Mouse (Mus musculus): Measurements from ENCODE around the gene Tnnt3.

Gene Tnnt3

GRCm38 (mm10) chr7:142545967-142546366, 47.3 kb downstream of the Tnnt3 start:
- DNase-seq = no peak

DNA sequence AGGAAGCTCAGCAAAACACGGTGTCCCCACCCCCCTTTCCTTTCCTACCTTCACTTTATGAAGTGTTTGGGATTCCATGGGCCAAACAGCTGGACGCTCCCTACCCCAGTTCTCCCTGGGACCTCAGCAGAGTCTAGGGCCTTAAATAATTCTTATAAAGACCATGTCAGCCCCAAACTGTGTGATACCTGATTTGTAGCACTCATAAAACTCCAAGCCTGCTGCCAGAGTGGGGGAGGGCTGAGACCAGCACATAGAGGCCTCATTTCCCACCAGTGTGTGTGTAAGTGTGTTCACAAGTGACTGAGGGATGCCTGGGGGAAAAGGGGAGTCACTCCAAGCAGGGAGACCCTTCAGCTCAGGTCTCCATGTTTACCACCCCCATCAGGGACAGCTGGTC, 49.2 kb downstream of the Tnnt3 start:
- no peak for DNase-seq

DNA sequence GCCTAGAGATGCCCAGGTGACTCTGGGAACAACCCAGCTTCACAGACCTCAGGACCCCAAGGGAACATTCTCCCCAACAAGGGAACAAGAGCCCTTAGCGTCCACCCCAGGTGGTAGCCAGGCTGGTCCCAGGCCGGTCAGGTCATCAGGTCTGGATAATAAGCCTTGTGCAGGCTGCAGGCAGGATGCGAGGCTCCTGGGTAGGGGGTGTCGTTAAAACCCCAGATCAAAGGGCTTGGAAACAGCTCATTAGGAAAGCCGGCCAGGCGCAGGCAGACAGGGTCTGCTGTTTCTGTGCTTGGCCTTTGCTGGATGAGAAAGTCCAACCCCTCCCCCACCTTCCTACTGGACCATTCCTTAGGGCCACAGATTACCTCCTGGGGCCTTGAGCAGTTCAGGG, 50.1 kb downstream of the Tnnt3 start:
- no peak for DNase-seq

DNA sequence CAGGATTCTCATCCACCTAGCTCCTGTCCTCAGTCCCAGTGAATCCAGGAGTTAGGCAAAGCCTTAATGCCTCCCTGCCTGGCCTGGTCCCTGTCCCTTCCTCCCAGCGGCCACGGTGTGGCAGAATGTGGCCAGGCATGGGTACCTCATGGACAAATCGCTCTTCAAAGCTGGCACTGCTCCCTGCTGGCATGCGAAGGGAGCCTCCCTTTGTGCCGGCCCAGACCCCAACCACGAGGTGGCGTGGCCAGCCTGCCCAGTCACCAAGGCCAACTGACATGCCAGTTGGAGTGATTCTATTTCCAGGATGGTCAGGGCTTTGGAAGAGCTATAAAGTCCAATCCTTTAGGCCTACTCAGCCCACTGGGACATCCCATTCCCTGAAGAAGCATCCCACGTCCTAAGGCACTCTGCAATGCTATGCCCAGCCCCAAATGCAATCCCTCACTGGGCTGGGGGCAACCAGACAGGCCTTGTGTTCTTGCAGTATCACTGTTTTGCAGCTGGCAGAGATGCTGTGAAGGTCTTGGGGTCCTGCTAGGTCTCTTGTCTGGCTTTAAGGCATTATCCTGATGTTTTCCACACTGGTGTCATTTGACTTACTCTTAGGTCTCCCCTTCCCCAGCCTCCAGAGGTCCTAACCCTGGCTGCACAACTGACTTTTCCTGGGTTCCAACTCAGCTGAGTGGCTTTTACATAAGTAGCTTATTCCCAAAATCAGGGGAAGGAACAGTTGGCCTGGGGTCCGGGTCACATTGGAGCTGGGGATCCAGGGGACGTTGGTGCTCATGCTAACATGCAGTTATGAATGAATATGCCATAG, 51.5 kb downstream of the Tnnt3 start:
- no peak for DNase-seq

GRCm38 (mm10) chr7:142550935-142551373, 52.3 kb downstream of the Tnnt3 start:
- no peak for DNase-seq

DNA sequence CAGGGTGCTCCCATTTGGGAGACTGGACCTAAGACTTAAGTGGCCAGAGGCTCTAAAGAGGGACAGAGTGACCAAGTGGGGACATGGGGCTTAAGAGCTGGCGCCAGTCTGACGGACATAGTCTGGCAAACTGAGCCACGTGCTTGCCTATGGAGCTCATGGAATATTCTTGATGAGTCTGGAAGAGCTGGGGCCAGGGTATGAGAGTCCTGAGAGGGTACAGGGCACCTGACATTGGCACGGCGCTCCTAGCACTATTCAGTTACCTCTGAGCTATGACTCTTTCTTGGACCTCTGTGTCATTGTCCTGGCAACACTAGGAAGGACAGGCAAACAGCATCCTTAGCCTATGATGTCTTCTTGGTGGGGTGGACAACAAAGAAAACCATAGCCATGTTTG, 53.1 kb downstream of the Tnnt3 start:
- DNase-seq = no peak

GRCm38 (mm10) chr7:142552591-142553416, 54.2 kb downstream of the Tnnt3 start:
- peak; percentile 26 for DNase-seq

DNA sequence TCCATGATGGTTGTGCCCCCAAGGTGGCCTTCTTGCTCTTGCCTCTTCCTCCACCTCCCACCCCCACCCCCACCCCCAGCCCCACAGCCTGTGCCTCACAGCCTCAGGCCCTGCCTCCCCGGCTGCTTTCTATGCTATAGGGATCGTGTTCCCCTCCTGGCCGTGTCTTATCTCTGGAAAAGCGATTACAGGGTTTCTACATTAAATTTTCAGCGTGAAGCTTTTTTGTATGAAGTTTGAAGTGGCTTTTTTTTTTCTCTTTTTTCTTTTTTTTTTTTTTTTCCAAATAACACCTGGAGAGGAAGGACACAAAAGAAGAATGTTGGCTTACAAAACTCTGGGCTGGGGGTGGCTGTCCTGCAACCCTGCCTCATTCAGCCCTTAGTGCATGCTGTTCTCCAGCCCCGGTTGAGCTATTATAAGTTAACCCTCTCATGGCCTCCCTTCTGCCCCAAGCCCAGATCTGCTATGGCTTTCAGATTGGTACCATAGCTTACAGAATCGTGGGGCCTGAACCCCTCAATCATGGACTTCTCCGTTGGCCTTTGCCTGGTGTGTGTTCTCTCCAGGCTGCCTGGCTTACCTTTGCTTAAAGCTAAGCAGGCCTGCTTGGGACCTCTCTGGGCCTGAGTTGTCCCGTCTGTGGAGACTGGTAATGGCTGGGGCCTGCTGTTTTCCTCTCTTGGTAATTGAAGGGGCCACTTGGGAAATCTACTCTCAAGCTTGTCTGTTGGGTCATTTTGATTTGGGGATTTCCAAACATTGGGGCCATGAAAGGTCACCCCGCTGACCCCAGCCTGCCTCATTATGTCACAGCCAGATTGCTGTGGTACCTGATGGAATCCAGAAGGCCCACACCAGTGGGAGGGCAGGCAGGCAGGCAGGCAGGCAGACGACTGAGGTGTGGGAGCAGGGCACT, 55.0 kb downstream of the Tnnt3 start:
- DNase-seq = no peak

DNA sequence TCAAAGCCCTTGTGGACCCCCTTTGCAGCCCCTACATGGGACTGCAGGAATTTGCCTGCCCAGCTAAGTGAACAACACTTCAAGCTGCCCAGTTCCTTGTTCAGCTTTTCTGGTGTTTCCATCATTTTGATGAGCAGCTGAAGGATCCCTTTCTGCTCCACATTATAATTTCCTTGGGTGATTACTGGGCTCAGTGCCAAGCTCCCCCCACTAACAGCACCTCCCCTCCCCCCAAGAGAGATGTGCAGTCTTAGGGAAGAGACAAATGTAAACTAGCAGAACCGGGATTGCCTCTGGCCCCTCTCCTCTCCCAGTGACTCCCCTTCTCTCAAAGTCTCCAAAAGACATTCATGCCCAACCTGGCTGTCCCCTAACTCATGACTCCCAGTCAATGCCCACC, 56.0 kb downstream of the Tnnt3 start:
- DNase-seq = no peak

DNA sequence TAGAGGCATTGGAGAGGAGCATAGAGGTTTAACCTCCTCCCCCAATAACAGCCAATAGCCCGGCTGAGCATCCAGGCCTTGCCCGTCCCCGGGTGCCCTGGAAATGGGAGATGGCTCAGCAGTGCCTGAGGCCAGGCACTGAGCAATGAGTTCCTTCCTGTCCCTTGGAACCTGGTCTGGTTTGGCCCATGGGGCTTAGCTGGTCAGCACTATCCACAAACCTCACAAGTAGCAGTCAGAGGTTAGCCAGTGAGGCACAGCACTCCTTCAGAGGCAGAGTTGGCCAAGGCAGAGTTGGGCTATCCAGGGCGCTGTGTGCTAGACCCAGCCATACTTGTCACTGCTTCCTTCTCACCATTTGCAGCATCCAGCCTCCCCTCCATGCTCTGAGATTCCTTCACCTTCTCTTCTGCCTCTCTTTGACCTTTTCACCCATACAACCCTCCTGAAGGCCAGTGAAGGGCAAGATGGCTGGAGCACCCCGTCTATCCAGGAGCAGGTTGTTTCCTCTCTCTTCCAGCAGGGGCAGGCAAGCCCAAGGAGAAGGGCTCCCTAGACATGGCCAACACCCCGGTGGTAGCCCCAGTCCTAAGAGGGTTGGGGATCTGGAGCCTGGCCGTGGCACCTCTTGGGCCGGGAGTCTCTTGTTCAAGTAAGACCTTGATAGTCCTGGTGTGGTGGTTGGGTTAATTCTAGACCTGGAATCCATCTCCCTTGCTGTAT, 56.9 kb downstream of the Tnnt3 start:
- no peak for DNase-seq

- DNase-seq = no peak
These were observed 57.4 kb downstream of the Tnnt3 start for GRCm38 (mm10) chr7:142556089-142556476.

DNA sequence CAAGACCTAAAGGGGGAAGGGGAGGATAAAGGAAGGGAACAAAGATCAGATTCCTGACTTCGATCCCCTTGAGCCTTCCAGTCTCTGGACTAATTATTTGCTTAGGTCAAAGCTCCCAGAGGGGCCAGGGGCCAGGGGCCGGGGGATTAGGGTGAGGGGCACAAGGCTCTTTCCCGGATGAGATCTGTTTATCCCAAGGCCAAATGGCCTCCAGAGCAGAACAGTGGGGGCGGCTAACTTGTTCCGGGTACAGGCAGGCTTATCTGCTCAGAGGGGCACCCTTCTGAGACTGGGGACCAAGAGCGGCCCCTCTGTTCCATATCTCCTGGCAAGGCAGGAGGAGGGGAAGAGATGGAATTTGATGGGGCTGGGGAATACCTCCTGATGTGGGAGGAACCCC, 59.1 kb downstream of the Tnnt3 start:
- no peak for DNase-seq

DNA sequence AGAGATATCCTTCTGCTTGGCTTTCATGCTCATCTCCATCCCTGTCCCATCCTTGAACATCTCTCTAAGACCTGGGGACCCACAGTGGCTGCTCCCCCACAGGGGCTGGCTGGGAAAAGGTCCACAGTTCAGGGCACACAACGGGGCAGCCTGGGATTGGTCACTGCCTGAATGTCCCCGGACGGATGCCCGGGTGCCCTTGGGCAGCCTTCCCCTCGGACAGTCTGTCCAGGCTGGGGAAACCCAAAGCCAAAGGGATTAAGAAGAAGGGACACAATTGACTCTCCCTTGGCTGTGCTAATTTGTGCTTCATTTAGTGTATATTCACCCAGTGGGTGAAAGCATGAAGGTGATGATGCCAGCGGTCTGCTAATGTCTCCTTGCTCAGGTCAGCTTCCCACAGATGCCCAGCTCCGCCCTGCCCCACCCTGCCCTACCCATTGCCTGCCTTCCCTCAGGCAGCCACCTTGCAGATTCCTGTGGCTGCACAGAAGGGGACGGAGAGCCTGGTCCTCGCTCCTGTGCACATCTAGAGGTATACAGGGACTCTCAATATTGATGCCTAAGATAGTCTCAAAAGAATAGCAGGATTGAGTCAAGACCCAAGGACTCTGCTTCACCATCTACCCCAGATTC, 60.0 kb downstream of the Tnnt3 start:
- DNase-seq = no peak

DNA sequence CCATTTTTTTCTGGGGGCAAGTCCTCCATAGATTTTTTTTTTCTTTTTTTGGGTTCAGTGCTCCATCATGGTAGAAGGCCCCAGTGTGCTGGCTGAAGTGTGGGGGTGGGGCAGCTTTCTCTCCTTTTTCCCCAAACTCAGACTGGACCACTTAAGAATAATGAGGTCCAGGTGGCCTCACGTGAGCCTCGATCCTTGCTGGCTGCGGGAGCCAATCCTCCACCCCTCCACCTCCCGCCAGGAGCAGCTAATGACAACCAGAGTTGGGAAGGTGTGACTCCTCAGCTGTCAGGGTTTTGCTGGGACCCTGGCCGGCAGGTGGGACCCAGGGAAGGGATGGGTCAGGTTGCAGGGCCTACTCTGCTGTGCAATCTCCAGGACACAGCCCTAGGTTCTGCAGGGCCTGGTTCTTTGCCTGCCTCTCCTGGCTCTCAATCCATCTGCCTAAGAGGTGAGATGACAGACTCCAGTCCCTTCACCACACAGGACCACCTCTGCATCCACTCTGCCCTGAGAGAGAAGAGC, 61.1 kb downstream of the Tnnt3 start:
- DNase-seq = no peak

DNA sequence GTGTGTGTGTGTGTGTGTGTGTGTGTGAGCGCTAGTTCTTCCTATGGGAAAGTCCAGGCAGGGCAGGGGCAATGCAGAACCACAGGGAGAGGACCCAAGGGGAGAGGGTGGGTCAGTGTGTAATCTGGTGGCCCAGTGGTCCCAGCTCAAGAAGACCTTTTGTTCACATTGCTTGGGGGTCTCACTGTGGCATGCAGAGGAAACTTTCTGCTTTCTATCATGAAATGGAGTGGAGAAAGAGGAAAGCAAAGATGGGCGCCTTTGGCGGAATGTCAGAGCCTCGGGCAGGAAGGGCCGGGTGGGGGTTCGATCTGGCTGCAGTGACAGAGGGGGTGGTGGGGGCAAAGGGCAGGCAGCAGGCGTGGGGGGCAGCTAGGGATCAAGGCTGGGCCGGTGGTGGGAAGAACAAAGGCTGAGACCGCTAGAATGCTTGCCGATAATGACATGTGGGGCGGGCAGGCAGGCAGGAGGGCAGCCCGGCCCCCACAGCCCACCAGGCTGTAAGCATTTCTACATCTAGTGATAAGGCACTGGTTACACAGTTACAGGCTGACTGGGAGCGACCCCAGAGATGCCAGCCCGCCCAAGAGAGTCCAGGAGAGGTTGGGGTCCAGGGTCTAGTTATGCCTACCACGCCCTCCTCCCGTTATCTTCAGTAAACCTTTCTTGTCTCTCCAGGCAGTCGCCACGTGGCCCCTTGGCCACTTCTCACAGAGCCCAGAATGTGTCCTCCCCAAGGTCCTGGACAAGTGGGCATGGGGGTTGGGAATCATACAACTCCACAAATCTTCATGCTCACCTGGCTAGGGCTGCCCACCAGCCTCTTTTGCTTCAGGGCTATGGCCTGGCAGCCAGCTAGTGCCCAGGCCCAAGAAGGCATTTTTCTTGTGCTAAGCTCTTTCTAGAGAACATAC, 62.6 kb downstream of the Tnnt3 start:
- no peak for DNase-seq

DNA sequence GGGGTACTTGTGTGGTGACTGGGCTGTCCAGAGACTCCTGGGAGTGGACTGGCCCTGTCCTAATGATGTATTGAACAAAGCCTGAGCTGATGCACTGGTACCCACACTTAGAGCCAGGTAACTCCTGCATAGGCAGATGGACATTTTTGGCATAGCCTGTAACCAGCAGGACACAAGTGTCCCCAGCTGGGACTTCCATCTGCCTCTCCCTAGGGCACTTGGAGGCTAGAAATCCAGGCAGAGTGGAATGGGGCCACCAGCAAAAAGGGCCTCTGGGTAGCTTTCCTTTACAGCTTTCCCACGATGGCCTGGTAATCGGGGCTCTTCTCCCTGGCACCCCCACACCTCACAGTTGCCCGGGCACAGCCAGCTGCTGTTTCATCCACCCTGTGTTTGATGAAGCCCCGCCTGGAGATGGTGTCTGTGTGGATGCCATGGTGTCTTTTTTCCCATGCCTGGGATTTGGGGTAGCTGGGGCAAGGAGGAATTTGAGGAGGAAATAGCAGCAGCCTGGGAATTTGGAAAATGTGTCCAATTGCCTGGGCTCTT, 63.3 kb downstream of the Tnnt3 start:
- no peak for DNase-seq

- no peak for DNase-seq
These were observed 64.5 kb downstream of the Tnnt3 start for GRCm38 (mm10) chr7:142563168-142563567.

DNA sequence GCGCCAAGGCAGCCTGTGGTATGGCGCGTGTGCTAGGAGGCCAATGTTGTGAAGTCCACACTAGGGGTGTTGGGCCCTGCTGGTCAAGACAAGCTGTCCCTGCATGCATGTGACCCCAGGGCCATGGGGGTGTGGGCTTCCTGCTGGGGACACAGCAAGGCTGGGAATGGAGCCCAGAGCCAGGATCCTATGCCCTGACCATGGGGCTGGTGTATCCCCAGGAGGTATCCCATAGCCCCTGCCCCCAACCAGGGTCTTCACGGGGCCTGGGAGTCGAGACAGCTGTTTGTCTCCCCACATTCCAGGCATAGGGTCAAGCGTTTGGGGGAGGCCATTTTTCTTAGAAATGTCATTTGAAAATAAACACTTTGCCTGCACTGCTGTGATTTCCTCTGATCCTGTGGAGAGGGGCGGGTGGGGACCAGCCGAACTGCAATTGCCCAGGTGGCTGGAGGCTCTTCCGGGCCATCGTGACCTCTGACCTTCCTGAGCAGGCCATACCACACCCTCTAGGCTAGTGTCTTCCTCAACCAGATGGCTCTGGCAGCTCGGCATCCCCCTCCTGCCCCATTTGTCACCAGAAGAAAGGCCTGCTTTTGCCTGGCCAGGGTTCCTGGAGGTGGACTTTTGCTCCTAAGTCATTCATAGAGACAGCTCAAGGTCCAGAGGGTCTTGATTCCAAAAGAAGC, 66.5 kb downstream of the Tnnt3 start:
- no peak for DNase-seq
